Mouse (Mus musculus) thymus, postnatal 14 days (tissue): ENCODE measurements at regions not wholly inside any gene's neighbourhood (a gene's known extent, or its start where the extent isn't known, plus 50 kb on each side); places are given as distances from the start of the nearest gene placed in this dataset.
"Not testable (repeated sequence)": the region's sequence is repeated elsewhere in the genome, so short reads cannot be mapped to it uniquely, and the experiment has no call there.

ENCODE experiments used
- DNase-seq: peaks from one replicate; pipeline ENCODE4 v3.0.0; 2021

- no peak for DNase-seq
Observed at GRCm38 (mm10) chr8:35020480-35020879, 745.1 kb upstream of the Gm19410 start.

- no peak for DNase-seq
Observed at GRCm38 (mm10) chr8:35022649-35023048, 742.9 kb upstream of the Gm19410 start.

GRCm38 (mm10) chr8:35047798-35048197 lies 717.8 kb upstream of the Gm19410 start:
- no peak for DNase-seq

GRCm38 (mm10) chr8:35053444-35053843 lies 712.1 kb upstream of the Gm19410 start:
- DNase-seq: no peak

GRCm38 (mm10) chr8:35061048-35061447 lies 704.5 kb upstream of the Gm19410 start:
- DNase-seq: no peak

- no peak for DNase-seq
Observed at GRCm38 (mm10) chr8:35068228-35068627, 697.4 kb upstream of the Gm19410 start.

- no peak for DNase-seq
Observed at GRCm38 (mm10) chr8:35070246-35070989, 695.2 kb upstream of the Gm19410 start.

- no peak for DNase-seq
Observed at GRCm38 (mm10) chr8:35075971-35076370, 689.6 kb upstream of the Gm19410 start.

- no peak for DNase-seq
Observed at GRCm38 (mm10) chr8:35083161-35083560, 682.4 kb upstream of the Gm19410 start.

- DNase-seq: no peak
Observed at GRCm38 (mm10) chr8:35087070-35087469, 678.5 kb upstream of the Gm19410 start.

- DNase-seq: no peak
Observed at GRCm38 (mm10) chr8:35088380-35089244, 677.0 kb upstream of the Gm19410 start.

GRCm38 (mm10) chr8:35089519-35089918 lies 676.1 kb upstream of the Gm19410 start:
- no peak for DNase-seq

GRCm38 (mm10) chr8:35101701-35102100 lies 663.9 kb upstream of the Gm19410 start:
- DNase-seq: no peak

GRCm38 (mm10) chr8:35102102-35102501 lies 663.5 kb upstream of the Gm19410 start:
- DNase-seq: not testable (repeated sequence)

GRCm38 (mm10) chr8:35104465-35104876 lies 661.1 kb upstream of the Gm19410 start:
- not testable (repeated sequence) for DNase-seq

GRCm38 (mm10) chr8:35109506-35110217 lies 655.9 kb upstream of the Gm19410 start:
- DNase-seq: no peak

- DNase-seq: no peak
Observed at GRCm38 (mm10) chr8:35110286-35110685, 655.3 kb upstream of the Gm19410 start.

GRCm38 (mm10) chr8:35111130-35111529 lies 654.5 kb upstream of the Gm19410 start:
- DNase-seq: no peak

- no peak for DNase-seq
Observed at GRCm38 (mm10) chr8:35112591-35113265, 652.9 kb upstream of the Gm19410 start.

GRCm38 (mm10) chr8:35114031-35114430 lies 651.6 kb upstream of the Gm19410 start:
- DNase-seq: no peak

- DNase-seq: no peak
Observed at GRCm38 (mm10) chr8:35120612-35121011, 645.0 kb upstream of the Gm19410 start.

GRCm38 (mm10) chr8:35121084-35121483 lies 644.5 kb upstream of the Gm19410 start:
- DNase-seq: no peak

- DNase-seq: peak; percentile 80
Observed at GRCm38 (mm10) chr8:35123196-35123621, 642.4 kb upstream of the Gm19410 start.
